Mouse (Mus musculus) liver, embryonic 12.5 days (tissue): ENCODE measurements around the gene Wdtc1. TPM values are rescaled to one million over a fixed set of nuclear protein-coding genes. Genes with fewer than 3 reads are reported as not detected.

ENCODE experiments used
- ATAC-seq: fragments of 200-750 bp; cut with Nextera tagmentation; 2 replicates; pipeline ENCODE4 v1.8.0; 2017; ENCODE audit warnings: moderate number of reproducible peaks, mild to moderate bottlenecking, moderate library complexity
- H3K27ac ChIP-seq: fragments of 300-500 bp; sonication (generic); 2 replicates; pipeline ENCODE4 v1.5.1; 2016; ENCODE audit warnings: mild to moderate bottlenecking
- H3K27me3 ChIP-seq: fragments of 300-500 bp; sonication (generic); replicated peaks from 2 replicates; pipeline ENCODE4 v1.6.1; 2016; ENCODE audit warnings: mild to moderate bottlenecking, moderate library complexity
- H3K36me3 ChIP-seq: fragments of 300-500 bp; sonication (generic); 2 replicates; pipeline ENCODE4 v1.6.1; 2016; ENCODE audit warnings: mild to moderate bottlenecking, moderate library complexity
- H3K4me1 ChIP-seq: fragments of 300-500 bp; sonication (generic); 2 replicates; pipeline ENCODE4 v1.6.1; 2016
- H3K4me2 ChIP-seq: fragments of 300-500 bp; sonication (generic); 2 replicates; pipeline ENCODE4 v1.6.1; 2016; ENCODE audit warnings: mild to moderate bottlenecking, moderate library complexity
- H3K4me3 ChIP-seq: fragments of 300-500 bp; sonication (generic); 2 replicates; pipeline ENCODE4 v1.5.1; 2016; ENCODE audit warnings: mild to moderate bottlenecking, moderate library complexity
- H3K9ac ChIP-seq: fragments of 300-500 bp; sonication (generic); 2 replicates; pipeline ENCODE4 v1.6.1; 2016; ENCODE audit warnings: mild to moderate bottlenecking, moderate library complexity
- H3K9me3 ChIP-seq: fragments of 300-500 bp; sonication (generic); replicated peaks from 2 replicates; pipeline ENCODE4 v1.6.1; 2016; ENCODE audit warnings: mild to moderate bottlenecking, moderate library complexity
- WGBS: fragments of 180-500 bp; shearing (Covaris S2); methylation state at CpG from one replicate; pipeline ENCODE4 v1.1.7; 2016; ENCODE audit not compliant: insufficient replicate concordance; 5-methylcytosine and 5-hydroxymethylcytosine counted together
- polyA plus RNA-seq: library from polyadenylated mRNA; unstranded; fragments of >200 nt; fragmentation: Nextera tagmentation; extraction: Ambion mirVana; gene quantifications from 2 replicates; pipeline ENCODE4 v1.2.1, GENCODE M21; 2016

Gene Wdtc1
- polyA plus RNA-seq, 1 experiment from 2014 or later = 10.0 TPM

- Histone ChIP-seq H3K27ac (no peak overlapping the region), H3K27me3 (no peaks in the 10 kb centered on the region), H3K4me1 (no peaks in the 10 kb centered on the region), H3K9me3 (no peaks in the 10 kb centered on the region), H3K9ac (no peak overlapping the region), H3K4me3 (no peak overlapping the region), H3K36me3 (peaks cover 37% of the 10 kb centered on the region), H3K4me2 (no peak overlapping the region)
- WGBS = 67% methylated on average over 7 of the region's 7 CpGs
- ATAC-seq = no peak
Measured at GRCm38 (mm10) chr4:133305825-133306224, 47.5 kb downstream of the Wdtc1 start.

DNA sequence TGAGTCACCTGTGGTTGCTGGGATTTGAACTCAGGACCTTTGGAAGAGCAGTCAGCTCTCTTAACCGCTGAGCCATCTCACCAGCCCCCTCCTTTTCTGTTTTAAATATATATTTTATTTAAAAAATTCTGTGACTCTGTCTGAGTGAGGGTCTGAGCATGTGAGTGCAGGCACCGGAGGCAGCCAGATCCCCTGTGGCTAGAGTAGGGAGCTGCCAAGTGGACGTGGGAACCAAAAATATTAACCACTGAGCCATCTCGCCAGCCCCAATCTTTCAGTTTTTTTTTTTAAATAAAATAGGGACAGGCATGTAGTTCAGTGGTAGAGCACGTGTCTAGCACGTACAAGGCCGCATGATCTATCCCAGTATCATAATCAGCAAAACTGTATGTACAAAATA is 48.5 kb downstream of the Wdtc1 start:
- Histone ChIP-seq H3K4me1 (no peaks in the 10 kb centered on the region), H3K36me3 (peaks cover 47% of the 10 kb centered on the region), H3K4me2 (no peak overlapping the region), H3K4me3 (no peak overlapping the region), H3K9me3 (no peaks in the 10 kb centered on the region), H3K27me3 (no peaks in the 10 kb centered on the region), H3K9ac (no peak overlapping the region), H3K27ac (no peak overlapping the region)
- ATAC-seq = no peak
- 85% methylated on average over 7 of the region's 7 CpGs for whole genome bisulfite sequencing

- WGBS = 64% methylated on average over 5 of the region's 5 CpGs
- Histone ChIP-seq H3K4me1 (no peaks in the 10 kb centered on the region), H3K27ac (no peak overlapping the region), H3K36me3 (peaks cover 47% of the 10 kb centered on the region), H3K4me3 (no peak overlapping the region), H3K9me3 (no peaks in the 10 kb centered on the region), H3K4me2 (no peak overlapping the region), H3K27me3 (0 out of 2 replicates have a peak, but pooled peaks cover 6% of the 10 kb centered on the region), H3K9ac (no peak overlapping the region)
- no peak for ATAC-seq
Measured at GRCm38 (mm10) chr4:133302668-133303067, 50.6 kb downstream of the Wdtc1 start.

DNA sequence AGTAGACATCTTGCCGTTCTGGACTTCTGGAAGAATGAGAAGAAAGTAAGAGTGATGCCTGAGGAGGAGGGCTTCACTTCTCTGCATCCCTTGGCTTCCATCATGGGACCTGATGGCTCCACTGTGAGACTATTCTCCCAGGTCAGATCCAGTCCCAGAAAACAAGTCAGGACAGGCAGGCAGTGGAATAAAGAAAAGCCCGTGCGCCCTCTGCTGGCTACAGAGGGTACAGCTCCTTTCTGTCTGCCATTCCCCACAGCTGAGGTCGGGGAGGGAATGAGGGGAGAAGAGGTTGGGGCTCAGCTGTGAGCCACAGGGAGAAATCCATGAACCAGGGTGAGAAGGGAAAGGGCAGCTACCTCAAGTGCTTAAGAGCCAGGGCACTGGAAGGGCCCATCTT is 51.5 kb downstream of the Wdtc1 start:
- Histone ChIP-seq H3K36me3 (peaks cover 53% of the 10 kb centered on the region), H3K4me2 (no peak overlapping the region), H3K4me3 (no peak overlapping the region), H3K27ac (no peak overlapping the region), H3K4me1 (no peaks in the 10 kb centered on the region), H3K9ac (no peak overlapping the region), H3K27me3 (0 out of 2 replicates have a peak, but pooled peaks cover 6% of the 10 kb centered on the region), H3K9me3 (no peaks in the 10 kb centered on the region)
- 26% methylated on average over 4 of the region's 4 CpGs for WGBS
- no peak for ATAC-seq

- 88% methylated on average over 11 of the region's 11 CpGs for WGBS
- Histone ChIP-seq H3K27me3 (0 out of 2 replicates have a peak, but pooled peaks cover 6% of the 10 kb centered on the region), H3K9me3 (no peaks in the 10 kb centered on the region), H3K36me3 (peaks cover 62% of the 10 kb centered on the region), H3K9ac (no peak overlapping the region), H3K4me3 (no peak overlapping the region), H3K27ac (no peak overlapping the region), H3K4me2 (no peak overlapping the region), H3K4me1 (no peaks in the 10 kb centered on the region)
- ATAC-seq = no peak
Measured at GRCm38 (mm10) chr4:133300421-133300820, 52.9 kb downstream of the Wdtc1 start.

DNA sequence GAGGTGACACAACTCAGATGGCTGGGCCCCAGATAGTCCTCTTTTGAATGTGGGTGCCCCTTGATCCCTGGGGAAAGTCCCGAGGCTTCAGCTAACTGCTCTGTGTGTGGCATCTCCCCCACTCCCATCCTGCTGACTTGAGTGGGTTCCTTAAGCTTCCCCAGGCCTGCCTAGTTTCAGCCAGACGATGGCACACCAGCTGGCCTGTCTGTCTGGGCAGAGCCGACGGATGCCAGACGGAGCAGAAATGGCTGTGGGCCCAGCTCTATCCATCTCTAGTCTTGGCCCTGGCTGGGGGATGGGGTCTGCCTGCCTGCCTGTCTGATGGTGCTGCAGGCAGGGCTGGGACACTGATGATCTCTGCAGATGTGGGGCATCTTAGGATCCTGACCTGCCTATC is 53.6 kb downstream of the Wdtc1 start:
- peaks cover 6% of the 10 kb centered on the region; the same call in 1 of the 2 replicates for H3K27me3 ChIP-seq
- H3K4me1 ChIP-seq = no peaks in the 10 kb centered on the region
- H3K4me3 ChIP-seq = no peak overlapping the region
- H3K4me2 ChIP-seq = no peak overlapping the region
- no peak for ATAC-seq
- H3K36me3 ChIP-seq = peaks cover 65% of the 10 kb centered on the region
- no peak overlapping the region for H3K9ac ChIP-seq
- no peak overlapping the region for H3K27ac ChIP-seq
- no peaks in the 10 kb centered on the region for H3K9me3 ChIP-seq
- WGBS = 72% methylated on average over 5 of the region's 5 CpGs

GRCm38 (mm10) chr4:133298516-133299365 is 54.5 kb downstream of the Wdtc1 start:
- no peak overlapping the region for H3K27ac ChIP-seq
- no peak overlapping the region for H3K4me2 ChIP-seq
- H3K4me3 ChIP-seq = no peak overlapping the region
- peaks cover 67% of the 10 kb centered on the region for H3K36me3 ChIP-seq
- H3K27me3 ChIP-seq = peaks cover 6% of the 10 kb centered on the region; the same call in 1 of the 2 replicates
- no peaks in the 10 kb centered on the region for H3K9me3 ChIP-seq
- H3K9ac ChIP-seq = no peak overlapping the region
- peaks cover 3% of the 10 kb centered on the region for H3K4me1 ChIP-seq
- ATAC-seq = no peak
- WGBS = 48% methylated on average over 12 of the region's 12 CpGs

DNA sequence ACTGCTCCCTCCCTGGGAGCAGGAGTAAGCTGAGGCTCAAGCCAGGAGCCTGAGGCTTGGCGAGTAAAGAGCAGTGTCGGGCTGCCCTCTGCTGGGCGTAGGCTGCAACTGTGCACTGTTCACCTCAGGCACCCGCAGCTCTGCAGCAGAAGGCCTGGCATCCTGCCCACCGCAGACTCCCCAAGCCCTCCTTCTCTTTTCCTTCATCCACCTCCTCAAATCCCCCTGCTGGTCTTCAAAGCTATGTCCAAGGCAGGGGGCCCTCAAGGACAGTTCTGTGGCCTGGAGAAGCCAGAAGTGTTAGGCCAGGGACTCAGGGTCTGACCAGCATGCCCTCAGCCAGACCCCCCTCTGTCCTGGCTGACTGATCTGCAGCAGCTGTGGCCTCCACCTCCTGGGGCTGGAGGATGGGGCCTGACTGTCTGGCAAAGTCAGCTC is 55.5 kb downstream of the Wdtc1 start:
- no peaks in the 10 kb centered on the region for H3K9me3 ChIP-seq
- H3K27ac ChIP-seq = no peak overlapping the region
- 7% methylated on average over 5 of the region's 5 CpGs for WGBS
- no peak overlapping the region for H3K4me3 ChIP-seq
- no peak overlapping the region for H3K4me2 ChIP-seq
- peaks cover 12% of the 10 kb centered on the region for H3K4me1 ChIP-seq
- peaks cover 67% of the 10 kb centered on the region for H3K36me3 ChIP-seq
- H3K9ac ChIP-seq = no peak overlapping the region
- peaks cover 8% of the 10 kb centered on the region; the same call in 1 of the 2 replicates for H3K27me3 ChIP-seq
- peak; percentile 70 for ATAC-seq

GRCm38 (mm10) chr4:133297360-133297759 is 55.9 kb downstream of the Wdtc1 start:
- Histone ChIP-seq H3K27ac (no peak overlapping the region), H3K9ac (no peak overlapping the region), H3K4me2 (no peak overlapping the region), H3K27me3 (peaks cover 10% of the 10 kb centered on the region; the same call in 1 of the 2 replicates), H3K4me3 (no peak overlapping the region), H3K9me3 (no peaks in the 10 kb centered on the region), H3K36me3 (peaks cover 67% of the 10 kb centered on the region), H3K4me1 (peaks cover 16% of the 10 kb centered on the region)
- 0 out of 2 replicates have a peak, but pooled peaks have one; percentile 9 for ATAC-seq
- WGBS = 72% methylated on average over 10 of the region's 10 CpGs

GRCm38 (mm10) chr4:133294084-133294483 is 59.2 kb downstream of the Wdtc1 start:
- Histone ChIP-seq H3K27me3 (peaks cover 10% of the 10 kb centered on the region; the same call in 1 of the 2 replicates), H3K4me3 (no peak overlapping the region), H3K36me3 (peaks cover 42% of the 10 kb centered on the region), H3K9ac (no peak overlapping the region), H3K4me2 (no peak overlapping the region), H3K27ac (no peak overlapping the region), H3K4me1 (peaks cover 20% of the 10 kb centered on the region), H3K9me3 (no peaks in the 10 kb centered on the region)
- WGBS = 75% methylated on average over 11 of the region's 11 CpGs
- no peak for ATAC-seq

DNA sequence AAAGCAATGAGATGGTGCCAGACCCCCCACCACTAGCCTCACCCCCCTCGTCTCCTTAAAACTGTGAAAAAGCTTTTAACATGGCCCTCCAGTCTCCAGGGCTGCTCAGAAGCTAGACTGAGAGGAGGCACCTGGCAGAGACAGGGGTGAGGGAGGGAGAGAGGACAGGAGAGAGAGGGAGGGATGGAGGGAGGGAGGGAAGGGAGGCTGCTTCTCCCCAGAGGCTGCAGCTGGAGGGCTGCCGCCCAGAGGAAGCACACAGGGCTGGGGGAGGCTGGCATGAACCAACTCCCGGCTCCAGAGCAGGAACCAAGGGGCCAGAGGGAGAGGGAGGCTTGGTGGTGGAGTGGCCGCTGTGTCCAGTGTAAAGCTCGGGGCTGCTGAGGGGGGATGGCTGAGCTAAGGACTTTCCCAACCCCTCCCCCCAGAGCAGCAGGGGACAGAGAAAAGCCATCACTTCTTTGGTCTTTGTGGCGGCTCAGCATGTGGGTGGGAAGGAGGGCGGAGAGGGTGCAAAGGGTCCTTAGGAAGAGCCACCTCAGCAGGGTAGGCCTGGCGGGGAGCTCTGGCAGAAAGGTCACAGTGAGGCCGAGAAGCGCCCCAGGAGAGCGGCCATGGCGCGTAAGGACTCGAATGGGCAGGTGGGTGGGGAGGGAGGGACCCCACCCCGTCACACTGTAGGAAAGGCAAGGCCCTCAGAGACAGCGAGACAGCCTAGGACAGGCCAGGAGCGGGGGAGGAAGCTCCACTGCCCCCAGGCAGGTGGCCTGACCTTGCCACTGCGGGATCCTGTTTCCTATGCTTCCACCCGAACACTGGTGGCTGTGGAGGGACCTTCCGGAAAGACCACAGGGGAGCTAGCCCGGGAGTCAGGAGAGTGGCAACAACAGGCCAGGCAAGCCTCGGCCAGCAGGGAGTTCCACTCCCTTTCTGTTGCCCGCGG is 60.1 kb downstream of the Wdtc1 start:
- peaks cover 4% of the 10 kb centered on the region; the same call in 1 of the 2 replicates for H3K27me3 ChIP-seq
- no peak for ATAC-seq
- H3K4me1 ChIP-seq = peaks cover 20% of the 10 kb centered on the region
- no peak overlapping the region for H3K27ac ChIP-seq
- peaks cover 42% of the 10 kb centered on the region for H3K36me3 ChIP-seq
- no peak overlapping the region for H3K4me2 ChIP-seq
- 0 out of 2 replicates have a peak overlapping the region, but pooled peaks have one; percentile 8 for H3K9ac ChIP-seq
- no peaks in the 10 kb centered on the region for H3K9me3 ChIP-seq
- no peak overlapping the region for H3K4me3 ChIP-seq
- 60% methylated on average over 24 of the region's 24 CpGs for WGBS
